Mouse (Mus musculus) skeletal muscle tissue, adult 2 months (tissue): ENCODE measurements around the gene Gls2.
"Not testable (repeated sequence)": the region's sequence is repeated elsewhere in the genome, so short reads cannot be mapped to it uniquely, and the experiment has no call there.

Experiments
- DNase-seq: peaks from one replicate; pipeline ENCODE4 v3.0.0-alpha.2; 2012; ENCODE audit warnings: low read depth, low spot score

Gene Gls2

GRCm38 (mm10) chr10:128194551-128195461, 549 bp downstream of the Gls2 start:
- no peak for DNase-seq

GRCm38 (mm10) chr10:128201856-128202255, 7.6 kb downstream of the Gls2 start:
- DNase-seq, result no peak

- no peak for DNase-seq
These were observed 10.7 kb downstream of the Gls2 start for GRCm38 (mm10) chr10:128204941-128205340.

- DNase-seq, result no peak
These were observed 14.1 kb downstream of the Gls2 start for GRCm38 (mm10) chr10:128208326-128208725.

- no peak for DNase-seq
These were observed 15.2 kb downstream of the Gls2 start for GRCm38 (mm10) chr10:128209311-128210009.

- no peak for DNase-seq
These were observed 15.9 kb downstream of the Gls2 start for GRCm38 (mm10) chr10:128210131-128210530.

GRCm38 (mm10) chr10:128210954-128211353, 16.7 kb downstream of the Gls2 start:
- DNase-seq, result no peak

GRCm38 (mm10) chr10:128211390-128212108, 17.3 kb downstream of the Gls2 start, which contains the start of gene Spryd4:
Gene Spryd4 (minus strand): TSS chr10:128211807.
- DNase-seq, result peak; percentile 78

- DNase-seq, result no peak
These were observed 17.9 kb downstream of the Gls2 start for GRCm38 (mm10) chr10:128212148-128212547.

GRCm38 (mm10) chr10:128212871-128213323, 18.6 kb downstream of the Gls2 start:
- DNase-seq, result peak; percentile 36

- not testable (repeated sequence) for DNase-seq
These were observed 19.9 kb downstream of the Gls2 start for GRCm38 (mm10) chr10:128214112-128214511.

- DNase-seq, result no peak
These were observed 20.7 kb downstream of the Gls2 start for GRCm38 (mm10) chr10:128214981-128215380.

- no peak for DNase-seq
These were observed 24.3 kb downstream of the Gls2 start for GRCm38 (mm10) chr10:128218387-128219117.

- no peak for DNase-seq
These were observed 27.5 kb downstream of the Gls2 start for GRCm38 (mm10) chr10:128221533-128222286.

- DNase-seq, result no peak
These were observed 30.8 kb downstream of the Gls2 start for GRCm38 (mm10) chr10:128225064-128225463.

- no peak for DNase-seq
These were observed 31.3 kb downstream of the Gls2 start, which contains the start of gene Mip for GRCm38 (mm10) chr10:128225538-128225937. Gene Mip (plus strand): TSS chr10:128225838.

- DNase-seq, result no peak
These were observed 33.3 kb downstream of the Gls2 start for GRCm38 (mm10) chr10:128227592-128227991.

- no peak for DNase-seq
These were observed 33.8 kb downstream of the Gls2 start for GRCm38 (mm10) chr10:128228009-128228408.

GRCm38 (mm10) chr10:128230582-128230981, 36.3 kb downstream of the Gls2 start:
- no peak for DNase-seq

GRCm38 (mm10) chr10:128231146-128231545, 36.9 kb downstream of the Gls2 start:
- DNase-seq, result no peak
